Mouse (Mus musculus) liver, embryonic 14.5 days (tissue): ENCODE measurements around the gene Crtc2. TPM values are rescaled to one million over a fixed set of nuclear protein-coding genes. Genes with fewer than 3 reads are reported as not detected.

Experiments used
- ATAC-seq: fragments of 200-750 bp; cut with Nextera tagmentation; 2 replicates; pipeline ENCODE4 v1.8.0; 2017; ENCODE audit warnings: moderate number of reproducible peaks, mild to moderate bottlenecking, moderate library complexity; ENCODE audit not compliant: insufficient read depth
- DNase-seq, 3 experiments: peaks; one replicate each; pipeline ENCODE4 v3.0.0-alpha.2; 2012 to 2013; ENCODE audit warnings: low read depth in 3 of 3, low spot score in 3 of 3
- H3K27ac ChIP-seq: fragments of 300-500 bp; sonication (generic); 2 replicates; pipeline ENCODE4 v1.5.1; 2014; ENCODE audit warnings: moderate library complexity, mild to moderate bottlenecking, control low read depth, inconsistent platforms
- H3K27me3 ChIP-seq: fragments of 300-500 bp; sonication (generic); 2 replicates; pipeline ENCODE4 v1.6.1; 2014; ENCODE audit warnings: mild to moderate bottlenecking, low read length, moderate library complexity; ENCODE audit not compliant: control insufficient read depth, insufficient read depth
- H3K36me3 ChIP-seq: fragments of 300-500 bp; sonication (generic); replicated peaks from 2 replicates; pipeline ENCODE4 v1.6.1; 2014; ENCODE audit warnings: low read depth; ENCODE audit not compliant: control insufficient read depth, insufficient read depth
- H3K4me1 ChIP-seq, 2 experiments: fragments of 200-500 bp in 1 of 2; fragments of 300-500 bp in 1 of 2; sonication (generic) in 1 of 2; replicated peaks; 2 replicates each; pipeline ENCODE4 v1.6.1; 2012 to 2014; ENCODE audit warnings: antibody characterized with exemption in 1 of 2, inconsistent platforms in 1 of 2, low read length in 1 of 2; ENCODE audit not compliant: control insufficient read depth in 2 of 2, insufficient read depth in 2 of 2
- H3K4me2 ChIP-seq: fragments of 300-500 bp; sonication (generic); 2 replicates; pipeline ENCODE4 v1.6.1; 2014; ENCODE audit warnings: low read depth, mild to moderate bottlenecking, control low read depth, moderate library complexity
- H3K4me3 ChIP-seq, 2 experiments: fragments of 200-500 bp in 1 of 2; fragments of 300-500 bp in 1 of 2; sonication (generic) in 1 of 2; 2 replicates each; pipeline ENCODE4 v1.5.1; 2012 to 2014; ENCODE audit warnings: low read depth in 2 of 2, low read length in 2 of 2, mild to moderate bottlenecking in 2 of 2, control low read depth in 1 of 2, inconsistent platforms in 1 of 2, moderate library complexity in 1 of 2; ENCODE audit not compliant: insufficient read depth in 1 of 2
- H3K9ac ChIP-seq: fragments of 300-500 bp; sonication (generic); replicated peaks from 2 replicates; pipeline ENCODE4 v1.6.1; 2014; ENCODE audit warnings: mild to moderate bottlenecking, control low read depth, moderate library complexity
- H3K9me3 ChIP-seq: fragments of 300-500 bp; sonication (generic); 2 replicates; pipeline ENCODE4 v1.6.1; 2016; ENCODE audit warnings: low read length, mixed read lengths; ENCODE audit not compliant: control insufficient read depth
- CTCF ChIP-seq: IDR thresholded peaks from 2 replicates; pipeline ENCODE4 v1.5.1; 2016; ENCODE audit warnings: antibody characterized with exemption, low read depth, control low read depth
- EP300 ChIP-seq: IDR thresholded peaks from 2 replicates; pipeline ENCODE4 v1.6.1; 2016; ENCODE audit warnings: antibody characterized with exemption, low read depth
- WGBS: fragments of 180-500 bp; shearing (Covaris S2); extraction: QIAGEN DNeasy Blood & Tissue Kit; methylation state at CpG from one replicate; pipeline ENCODE4 v1.1.7; 2014; ENCODE audit not compliant: insufficient replicate concordance; 5-methylcytosine and 5-hydroxymethylcytosine counted together
- polyA plus RNA-seq, 2 experiments: library from polyadenylated mRNA; depleted of rRNA in 1 of 2; stranded (reverse) in 1 of 2; unstranded in 1 of 2; fragments of >200 nt; fragmentation: Nextera tagmentation in 1 of 2; extraction: Ambion mirVana in 1 of 2; gene quantifications; 2 replicates each; pipeline versions ENCODE4 v1.2.1 to v1.2.3; 2012 to 2014

Crtc2 gene
- polyA plus RNA-seq, 2 experiments: 3.2 to 7.6 TPM

- TF ChIP-seq EP300: no peak
- TF ChIP-seq CTCF: no peak
- WGBS: under 1% methylated on average over 41 of the region's 41 CpGs
- Histone ChIP-seq H3K27ac (peak overlapping the region; percentile 64), H3K4me1 (peaks cover 5 to 7% of the 10 kb centered on the region in 2 experiments; a peak in 3 of 4 replicates), H3K9ac (peak overlapping the region; percentile 86), H3K36me3 (peaks cover 6% of the 10 kb centered on the region), H3K9me3 (no peaks in the 10 kb centered on the region), H3K4me3 (peak overlapping the region; percentile 89 to 98), H3K27me3 (no peaks in the 10 kb centered on the region), H3K4me2 (peak overlapping the region; percentile 82)
- ATAC-seq: peak; percentile 67
- peak in 1 of 3 experiments; percentile 13 for DNase-seq
Observed at GRCm38 (mm10) chr3:90254419-90255193, 643 bp downstream of the Crtc2 start.

GRCm38 (mm10) chr3:90255194-90255565 lies 1.2 kb downstream of the Crtc2 start:
- no peaks in the 10 kb centered on the region for H3K9me3 ChIP-seq
- peaks cover 12% of the 10 kb centered on the region for H3K36me3 ChIP-seq
- ATAC-seq: no peak
- peak overlapping the region; percentile 82 for H3K4me2 ChIP-seq
- DNase-seq: no peak
- H3K27me3 ChIP-seq: no peaks in the 10 kb centered on the region
- H3K27ac ChIP-seq: no peak overlapping the region; the same call in 1 of the 2 replicates
- peak overlapping the region; percentile 86 for H3K9ac ChIP-seq
- H3K4me3 ChIP-seq: peak overlapping the region; percentile 89 to 98
- WGBS: 4% methylated on average over 2 of the region's 2 CpGs
- H3K4me1 ChIP-seq: peaks cover 5 to 7% of the 10 kb centered on the region in 2 experiments; a peak in 3 of 4 replicates
- TF ChIP-seq EP300 (no peak), CTCF (no peak)

GRCm38 (mm10) chr3:90255784-90256353 lies 1.9 kb downstream of the Crtc2 start:
- Histone ChIP-seq H3K9ac (no peak overlapping the region), H3K4me2 (no peak overlapping the region), H3K36me3 (peaks cover 13% of the 10 kb centered on the region), H3K4me1 (peaks cover 5 to 7% of the 10 kb centered on the region in 2 experiments; a peak in 3 of 4 replicates), H3K27ac (no peak overlapping the region), H3K4me3 (no peak overlapping the region), H3K9me3 (no peaks in the 10 kb centered on the region), H3K27me3 (no peaks in the 10 kb centered on the region)
- WGBS: 89% methylated on average over 14 of the region's 14 CpGs
- DNase-seq: no peak
- no peak for ATAC-seq
- TF ChIP-seq EP300 (no peak), CTCF (no peak)

GRCm38 (mm10) chr3:90256731-90257530 lies 3.0 kb downstream of the Crtc2 start:
- peaks cover 16% of the 10 kb centered on the region for H3K36me3 ChIP-seq
- TF ChIP-seq EP300: no peak
- TF ChIP-seq CTCF: no peak
- no peak overlapping the region for H3K4me3 ChIP-seq
- H3K27me3 ChIP-seq: no peaks in the 10 kb centered on the region
- H3K9ac ChIP-seq: no peak overlapping the region
- no peak for DNase-seq
- peaks cover 5 to 7% of the 10 kb centered on the region in 2 experiments; a peak in 3 of 4 replicates for H3K4me1 ChIP-seq
- no peaks in the 10 kb centered on the region for H3K9me3 ChIP-seq
- ATAC-seq: no peak
- 81% methylated on average over 19 of the region's 19 CpGs for WGBS
- no peak overlapping the region for H3K27ac ChIP-seq
- no peak overlapping the region for H3K4me2 ChIP-seq
